Mouse (Mus musculus): Measurements from ENCODE around the gene Telo2. TPM values are rescaled to one million over a fixed set of nuclear protein-coding genes. Genes with fewer than 3 reads are reported as not detected.
A peak's percentile ranks its signal among the peaks of the same experiment; 100 is the strongest.

Telo2 gene
- 25.1 and 29.0 TPM in 2 replicates for polyA plus RNA-seq (2015; fragmentation: Nextera tagmentation; extraction: Ambion mirVana)

GRCm38 (mm10) chr17:25115664-25116432 is at the start of gene Telo2:
Gene Telo2 (minus strand): TSS chr17:25115967.
- Histone ChIP-seq H3K4me1 (peaks cover 29% of the 10 kb centered on the region), H3K36me3 (peaks cover 30% of the 10 kb centered on the region), H3K9me3 (no peaks in the 10 kb centered on the region), H3K27me3 (replicated peaks) (no peaks in the 10 kb centered on the region; the same call in 1 of the 2 replicates), H3K9ac (peak within 1 kb of the TSS; percentile 83), H3K27ac (replicated peaks) (peak within 1 kb of the TSS; percentile 90), H3K4me3 (peak within 1 kb of the TSS; percentile 62), H3K4me2 (peak within 1 kb of the TSS; percentile 88)
- ATAC-seq (ENCODE audit: extremely low read depth, insufficient number of reproducible peaks, low FRiP score, low TSS enrichment), result peak; percentile 91
- 6% methylated on average over 40 of the region's 40 CpGs for WGBS

GRCm38 (mm10) chr17:25164770-25165169 is 49.0 kb upstream of the Telo2 start:
- H3K27ac ChIP-seq (replicated peaks), result no peak overlapping the region
- 88% methylated on average over 3 of the region's 3 CpGs for WGBS
- H3K4me2 ChIP-seq, result no peak overlapping the region
- H3K4me3 ChIP-seq, result no peak overlapping the region
- no peak for ATAC-seq (ENCODE audit: extremely low read depth, insufficient number of reproducible peaks, low FRiP score, low TSS enrichment)
- H3K4me1 ChIP-seq, result peaks cover 5% of the 10 kb centered on the region; the same call in 1 of the 2 replicates
- peaks cover 20% of the 10 kb centered on the region for H3K36me3 ChIP-seq
- H3K9ac ChIP-seq, result no peak overlapping the region
- H3K9me3 ChIP-seq, result no peaks in the 10 kb centered on the region
- no peaks in the 10 kb centered on the region; the same call in 1 of the 2 replicates for H3K27me3 ChIP-seq (replicated peaks)

- Histone ChIP-seq H3K27ac (replicated peaks) (no peak overlapping the region), H3K4me1 (peaks cover 5% of the 10 kb centered on the region; the same call in 1 of the 2 replicates), H3K36me3 (peaks cover 30% of the 10 kb centered on the region), H3K27me3 (replicated peaks) (no peaks in the 10 kb centered on the region; the same call in 1 of the 2 replicates), H3K4me3 (no peak overlapping the region), H3K4me2 (no peak overlapping the region), H3K9me3 (no peaks in the 10 kb centered on the region), H3K9ac (no peak overlapping the region)
- WGBS, result 69% methylated on average over 7 of the region's 7 CpGs
- no peak for ATAC-seq (ENCODE audit: extremely low read depth, insufficient number of reproducible peaks, low FRiP score, low TSS enrichment)
Measured at GRCm38 (mm10) chr17:25163387-25163786, 47.6 kb upstream of the Telo2 start.

GRCm38 (mm10) chr17:25162161-25162560 is 46.4 kb upstream of the Telo2 start, which contains the start of gene Ccdc154:
Gene Ccdc154 (plus strand): TSS chr17:25162461.
- Histone ChIP-seq H3K27me3 (replicated peaks) (no peaks in the 10 kb centered on the region; the same call in 1 of the 2 replicates), H3K9me3 (no peaks in the 10 kb centered on the region), H3K4me2 (no peak within 1 kb of the TSS), H3K36me3 (peaks cover 41% of the 10 kb centered on the region), H3K4me1 (peaks cover 5% of the 10 kb centered on the region; the same call in 1 of the 2 replicates), H3K4me3 (no peak within 1 kb of the TSS), H3K9ac (no peak within 1 kb of the TSS), H3K27ac (replicated peaks) (no peak within 1 kb of the TSS)
- 83% methylated on average over 1 of the region's 1 CpGs for WGBS
- no peak for ATAC-seq (ENCODE audit: extremely low read depth, insufficient number of reproducible peaks, low FRiP score, low TSS enrichment)

GRCm38 (mm10) chr17:25139960-25140359 is 24.2 kb upstream of the Telo2 start:
- no peak for ATAC-seq (ENCODE audit: extremely low read depth, insufficient number of reproducible peaks, low FRiP score, low TSS enrichment)
- Histone ChIP-seq H3K27me3 (replicated peaks) (no peaks in the 10 kb centered on the region), H3K4me3 (no peak overlapping the region), H3K9ac (no peak overlapping the region), H3K36me3 (peaks cover 7% of the 10 kb centered on the region; the same call in 1 of the 2 replicates), H3K4me2 (no peak overlapping the region), H3K4me1 (0 out of 2 replicates have a peak, but pooled peaks cover 7% of the 10 kb centered on the region), H3K27ac (replicated peaks) (no peak overlapping the region), H3K9me3 (no peaks in the 10 kb centered on the region)
- WGBS, result 74% methylated on average over 4 of the region's 4 CpGs

GRCm38 (mm10) chr17:25138803-25139202 is 23.0 kb upstream of the Telo2 start:
- WGBS, result 96% methylated on average over 1 of the region's 1 CpGs
- ATAC-seq (ENCODE audit: extremely low read depth, insufficient number of reproducible peaks, low FRiP score, low TSS enrichment), result no peak
- Histone ChIP-seq H3K4me2 (no peak overlapping the region), H3K27ac (replicated peaks) (no peak overlapping the region), H3K27me3 (replicated peaks) (no peaks in the 10 kb centered on the region), H3K9me3 (no peaks in the 10 kb centered on the region), H3K4me1 (peaks cover 10% of the 10 kb centered on the region), H3K36me3 (no peaks in the 10 kb centered on the region; the same call in 1 of the 2 replicates), H3K9ac (no peak overlapping the region), H3K4me3 (no peak overlapping the region)

GRCm38 (mm10) chr17:25135622-25136021 is 19.9 kb upstream of the Telo2 start:
- 84% methylated on average over 6 of the region's 6 CpGs for WGBS
- no peaks in the 10 kb centered on the region for H3K9me3 ChIP-seq
- H3K27ac ChIP-seq (replicated peaks), result no peak overlapping the region
- H3K4me2 ChIP-seq, result no peak overlapping the region
- no peaks in the 10 kb centered on the region; the same call in 1 of the 2 replicates for H3K36me3 ChIP-seq
- no peak for ATAC-seq (ENCODE audit: extremely low read depth, insufficient number of reproducible peaks, low FRiP score, low TSS enrichment)
- H3K9ac ChIP-seq, result 0 out of 2 replicates have a peak overlapping the region, but pooled peaks have one; percentile 16
- no peak overlapping the region for H3K4me3 ChIP-seq
- H3K4me1 ChIP-seq, result peaks cover 12% of the 10 kb centered on the region
- no peaks in the 10 kb centered on the region for H3K27me3 ChIP-seq (replicated peaks)

- peak within 1 kb of the TSS; percentile 50; the same call in 1 of the 2 replicates for H3K27ac ChIP-seq (replicated peaks)
- peak; percentile 78 for ATAC-seq (ENCODE audit: extremely low read depth, insufficient number of reproducible peaks, low FRiP score, low TSS enrichment)
- no peaks in the 10 kb centered on the region for H3K27me3 ChIP-seq (replicated peaks)
- under 1% methylated on average over 40 of the region's 40 CpGs for WGBS
- peak within 1 kb of the TSS; percentile 94 for H3K9ac ChIP-seq
- peaks cover 12% of the 10 kb centered on the region for H3K4me1 ChIP-seq
- H3K9me3 ChIP-seq, result no peaks in the 10 kb centered on the region
- no peaks in the 10 kb centered on the region for H3K36me3 ChIP-seq
- H3K4me3 ChIP-seq, result peak within 1 kb of the TSS; percentile 99
- H3K4me2 ChIP-seq, result peak within 1 kb of the TSS; percentile 92
Measured at GRCm38 (mm10) chr17:25133275-25133698, 17.5 kb upstream of the Telo2 start, which contains the start of gene Clcn7. Gene Clcn7 (plus strand): TSS chr17:25133391.

GRCm38 (mm10) chr17:25130060-25130459 is 14.3 kb upstream of the Telo2 start:
- Histone ChIP-seq H3K27me3 (replicated peaks) (no peaks in the 10 kb centered on the region), H3K36me3 (no peaks in the 10 kb centered on the region), H3K4me3 (no peak overlapping the region), H3K9me3 (no peaks in the 10 kb centered on the region), H3K27ac (replicated peaks) (no peak overlapping the region), H3K4me2 (no peak overlapping the region), H3K4me1 (peaks cover 24% of the 10 kb centered on the region), H3K9ac (no peak overlapping the region)
- 88% methylated on average over 1 of the region's 1 CpGs for WGBS
- no peak for ATAC-seq (ENCODE audit: extremely low read depth, insufficient number of reproducible peaks, low FRiP score, low TSS enrichment)

GRCm38 (mm10) chr17:25127681-25128080 is 11.9 kb upstream of the Telo2 start:
- Histone ChIP-seq H3K27me3 (replicated peaks) (peaks cover 12% of the 10 kb centered on the region), H3K27ac (replicated peaks) (0 out of 2 replicates have a peak overlapping the region, but pooled peaks have one; percentile 10), H3K4me2 (peak overlapping the region; percentile 18; the same call in 1 of the 2 replicates), H3K9me3 (no peaks in the 10 kb centered on the region), H3K36me3 (no peaks in the 10 kb centered on the region), H3K4me3 (no peak overlapping the region), H3K4me1 (peaks cover 15% of the 10 kb centered on the region), H3K9ac (no peak overlapping the region)
- 40% methylated on average over 9 of the region's 9 CpGs for WGBS
- ATAC-seq (ENCODE audit: extremely low read depth, insufficient number of reproducible peaks, low FRiP score, low TSS enrichment), result no peak

- Histone ChIP-seq H3K27ac (replicated peaks) (peak overlapping the region; percentile 10; the same call in 1 of the 2 replicates), H3K9ac (no peak overlapping the region), H3K4me3 (no peak overlapping the region), H3K4me1 (peaks cover 15% of the 10 kb centered on the region), H3K27me3 (replicated peaks) (peaks cover 18% of the 10 kb centered on the region), H3K9me3 (no peaks in the 10 kb centered on the region), H3K4me2 (peak overlapping the region; percentile 18), H3K36me3 (no peaks in the 10 kb centered on the region)
- peak; percentile 70; the same call in 1 of the 2 replicates for ATAC-seq (ENCODE audit: extremely low read depth, insufficient number of reproducible peaks, low FRiP score, low TSS enrichment)
- 11% methylated on average over 8 of the region's 8 CpGs for WGBS
Measured at GRCm38 (mm10) chr17:25127079-25127478, 11.3 kb upstream of the Telo2 start.

Data from heart, embryonic 13.5 days (tissue).